Mouse (Mus musculus) lung, embryonic 16.5 days (tissue): ENCODE measurements at regions not wholly inside any gene's neighbourhood (a gene's known extent, or its start where the extent isn't known, plus 50 kb on each side); places are given as distances from the start of the nearest gene placed in this dataset.

Source experiments
- ATAC-seq: fragments of 200-750 bp; cut with Nextera tagmentation; 2 replicates; pipeline ENCODE4 v1.8.0; 2017; ENCODE audit warnings: low read depth, mild to moderate bottlenecking, moderate library complexity
- H3K27ac ChIP-seq: fragments of 300-500 bp; sonication (generic); 2 replicates; pipeline ENCODE4 v1.5.1; 2014; ENCODE audit warnings: mild to moderate bottlenecking, control low read depth, low read length
- H3K27me3 ChIP-seq: fragments of 300-500 bp; sonication (generic); 2 replicates; pipeline ENCODE4 v1.6.1; 2014; ENCODE audit warnings: low read depth, low read length, mixed read lengths; ENCODE audit not compliant: control insufficient read depth, insufficient read depth
- H3K36me3 ChIP-seq: fragments of 300-500 bp; sonication (generic); 2 replicates; pipeline ENCODE4 v1.6.1; 2014; ENCODE audit warnings: low read length; ENCODE audit not compliant: control insufficient read depth, insufficient read depth
- H3K4me1 ChIP-seq: fragments of 300-500 bp; sonication (generic); replicated peaks from 2 replicates; pipeline ENCODE4 v1.6.1; 2014; ENCODE audit warnings: low read length, mixed read lengths; ENCODE audit not compliant: control insufficient read depth, insufficient read depth
- H3K4me2 ChIP-seq: fragments of 300-500 bp; sonication (generic); 2 replicates; pipeline ENCODE4 v1.6.1; 2014; ENCODE audit warnings: low read depth, low read length, control low read depth
- H3K4me3 ChIP-seq: fragments of 300-500 bp; sonication (generic); 2 replicates; pipeline ENCODE4 v1.5.1; 2014; ENCODE audit warnings: mild to moderate bottlenecking, low read length, control low read depth
- H3K9ac ChIP-seq: fragments of 300-500 bp; sonication (generic); 2 replicates; pipeline ENCODE4 v1.6.1; 2014; ENCODE audit warnings: low read length, control low read depth
- H3K9me3 ChIP-seq: fragments of 300-500 bp; sonication (generic); 2 replicates; pipeline ENCODE4 v1.6.1; 2016; ENCODE audit warnings: low read length; ENCODE audit not compliant: control insufficient read depth
- WGBS: fragments of 180-500 bp; shearing (Covaris S2); extraction: QIAGEN DNeasy Blood & Tissue Kit; methylation state at CpG from one replicate; pipeline ENCODE4 v1.1.7; 2014; 5-methylcytosine and 5-hydroxymethylcytosine counted together

- H3K4me3 ChIP-seq: no peak overlapping the region
- ATAC-seq: no peak
- H3K4me2 ChIP-seq: no peak overlapping the region
- H3K27ac ChIP-seq: no peak overlapping the region
- no peaks in the 10 kb centered on the region for H3K27me3 ChIP-seq
- 0 out of 2 replicates have a peak, but pooled peaks cover 2% of the 10 kb centered on the region for H3K4me1 ChIP-seq
- H3K9ac ChIP-seq: no peak overlapping the region
- 88% methylated on average over 3 of the region's 3 CpGs for WGBS
- H3K36me3 ChIP-seq: no peaks in the 10 kb centered on the region
- H3K9me3 ChIP-seq: no peaks in the 10 kb centered on the region
Observed at GRCm38 (mm10) chr10:9061979-9062378, 176.1 kb upstream of the Sash1 start.

- no peak overlapping the region for H3K27ac ChIP-seq
- no peak overlapping the region for H3K4me3 ChIP-seq
- no peak overlapping the region for H3K4me2 ChIP-seq
- H3K4me1 ChIP-seq: no peaks in the 10 kb centered on the region
- ATAC-seq: no peak
- no peaks in the 10 kb centered on the region for H3K36me3 ChIP-seq
- WGBS: 69% methylated on average over 3 of the region's 3 CpGs
- H3K27me3 ChIP-seq: no peaks in the 10 kb centered on the region
- H3K9me3 ChIP-seq: no peaks in the 10 kb centered on the region
- no peak overlapping the region for H3K9ac ChIP-seq
Observed at GRCm38 (mm10) chr10:9055274-9055673, 169.4 kb upstream of the Sash1 start.

GRCm38 (mm10) chr10:9053371-9053770, 167.5 kb upstream of the Sash1 start:
- 39% methylated on average over 4 of the region's 4 CpGs for WGBS
- Histone ChIP-seq H3K4me1 (no peaks in the 10 kb centered on the region), H3K27ac (no peak overlapping the region), H3K4me3 (no peak overlapping the region), H3K9me3 (no peaks in the 10 kb centered on the region), H3K36me3 (no peaks in the 10 kb centered on the region), H3K27me3 (no peaks in the 10 kb centered on the region), H3K9ac (no peak overlapping the region), H3K4me2 (no peak overlapping the region)
- no peak for ATAC-seq

GRCm38 (mm10) chr10:9047341-9047740, 161.5 kb upstream of the Sash1 start:
- 80% methylated on average over 4 of the region's 4 CpGs for WGBS
- H3K4me3 ChIP-seq: no peak overlapping the region
- H3K27ac ChIP-seq: no peak overlapping the region
- no peaks in the 10 kb centered on the region for H3K27me3 ChIP-seq
- H3K9me3 ChIP-seq: no peaks in the 10 kb centered on the region
- no peak overlapping the region for H3K4me2 ChIP-seq
- H3K9ac ChIP-seq: no peak overlapping the region
- no peaks in the 10 kb centered on the region for H3K36me3 ChIP-seq
- no peaks in the 10 kb centered on the region for H3K4me1 ChIP-seq
- ATAC-seq: no peak

GRCm38 (mm10) chr10:9044746-9045370, 159.0 kb upstream of the Sash1 start:
- H3K27me3 ChIP-seq: no peaks in the 10 kb centered on the region
- H3K9me3 ChIP-seq: no peaks in the 10 kb centered on the region
- 82% methylated on average over 9 of the region's 9 CpGs for WGBS
- no peak overlapping the region for H3K4me3 ChIP-seq
- no peaks in the 10 kb centered on the region for H3K36me3 ChIP-seq
- H3K9ac ChIP-seq: no peak overlapping the region
- H3K4me2 ChIP-seq: no peak overlapping the region
- no peaks in the 10 kb centered on the region for H3K4me1 ChIP-seq
- H3K27ac ChIP-seq: no peak overlapping the region
- ATAC-seq: no peak

- no peak overlapping the region for H3K9ac ChIP-seq
- H3K27ac ChIP-seq: no peak overlapping the region
- H3K4me1 ChIP-seq: no peaks in the 10 kb centered on the region
- no peak overlapping the region for H3K4me2 ChIP-seq
- H3K4me3 ChIP-seq: no peak overlapping the region
- H3K36me3 ChIP-seq: no peaks in the 10 kb centered on the region
- H3K27me3 ChIP-seq: no peaks in the 10 kb centered on the region
- H3K9me3 ChIP-seq: no peaks in the 10 kb centered on the region
- no peak for ATAC-seq
- WGBS: 91% methylated on average over 1 of the region's 1 CpGs
Observed at GRCm38 (mm10) chr10:9043507-9043906, 157.6 kb upstream of the Sash1 start.

- H3K27ac ChIP-seq: no peak overlapping the region
- H3K27me3 ChIP-seq: no peaks in the 10 kb centered on the region
- no peak for ATAC-seq
- H3K9me3 ChIP-seq: no peaks in the 10 kb centered on the region
- H3K9ac ChIP-seq: no peak overlapping the region
- H3K4me1 ChIP-seq: no peaks in the 10 kb centered on the region
- H3K4me2 ChIP-seq: no peak overlapping the region
- no peak overlapping the region for H3K4me3 ChIP-seq
- 76% methylated on average over 6 of the region's 6 CpGs for WGBS
- H3K36me3 ChIP-seq: no peaks in the 10 kb centered on the region
Observed at GRCm38 (mm10) chr10:9030486-9030885, 144.6 kb upstream of the Sash1 start.

- H3K9ac ChIP-seq: no peak overlapping the region
- H3K4me3 ChIP-seq: no peak overlapping the region
- no peaks in the 10 kb centered on the region for H3K9me3 ChIP-seq
- H3K27me3 ChIP-seq: no peaks in the 10 kb centered on the region
- H3K4me2 ChIP-seq: no peak overlapping the region
- no peak overlapping the region for H3K27ac ChIP-seq
- H3K36me3 ChIP-seq: no peaks in the 10 kb centered on the region
- no peaks in the 10 kb centered on the region for H3K4me1 ChIP-seq
- 69% methylated on average over 6 of the region's 6 CpGs for WGBS
- ATAC-seq: no peak
Observed at GRCm38 (mm10) chr10:9029506-9029905, 143.6 kb upstream of the Sash1 start.

GRCm38 (mm10) chr10:9027070-9027807, 141.4 kb upstream of the Sash1 start:
- Histone ChIP-seq H3K4me3 (no peak overlapping the region), H3K9me3 (no peaks in the 10 kb centered on the region), H3K27me3 (no peaks in the 10 kb centered on the region), H3K4me2 (no peak overlapping the region), H3K4me1 (no peaks in the 10 kb centered on the region), H3K36me3 (no peaks in the 10 kb centered on the region), H3K27ac (no peak overlapping the region), H3K9ac (no peak overlapping the region)
- 56% methylated on average over 12 of the region's 12 CpGs for WGBS
- no peak for ATAC-seq
